Mouse (Mus musculus) stomach, postnatal 0 days (tissue): ENCODE data around the gene Magoh.

ENCODE experiments used
- CTCF ChIP-seq: IDR thresholded peaks from 2 replicates; pipeline ENCODE4 v1.5.1; 2016; ENCODE audit warnings: antibody characterized with exemption, low read depth, mild to moderate bottlenecking, moderate library complexity
- EP300 ChIP-seq: optimal IDR thresholded peaks from 2 replicates; pipeline ENCODE3; 2016; ENCODE audit warnings: antibody characterized with exemption

DNA sequence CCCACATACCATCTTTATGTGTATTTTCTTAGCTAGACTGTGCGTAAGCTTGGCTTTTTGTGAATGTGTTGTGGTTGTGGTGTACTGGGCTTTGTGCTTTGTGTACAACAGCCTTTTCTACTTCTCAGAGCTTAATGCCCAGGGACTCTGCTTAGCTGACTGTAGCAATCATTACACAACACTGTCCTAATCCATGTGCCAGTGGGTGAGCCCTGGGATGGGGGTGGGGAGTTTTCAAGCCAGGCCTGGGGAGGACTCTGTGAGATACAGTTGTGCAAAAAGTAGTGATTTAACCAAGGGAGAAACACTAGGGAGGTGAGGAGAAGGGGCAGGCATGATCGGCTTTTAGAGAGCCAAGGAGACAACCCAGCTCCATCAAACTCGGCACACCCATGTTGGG lies 20.7 kb downstream of the Magoh start:
- TF ChIP-seq CTCF (no peak), EP300 (no peak)
